10 mouse cellular contexts compared by ENCODE assay signal in genomic region chr12:79742211-79742610, GRCm38 (mm10).
A peak's percentile ranks its signal among the peaks of the same experiment; 100 is the strongest.
DNase-seq lines count a peak whose midpoint lies in the region; ATAC-seq and TF ChIP-seq lines count a peak whose summit lies in the region.
"Had no signal": no experiment of that assay in that cellular context is flagged by ENCODE, and none has a peak within 500 bp of the region (broad histone marks: within the 10 kb centered on the region; RNA-seq: fewer than 3 reads in every experiment).

No protein-coding gene starts in this region.

- no peaks in the 10 kb centered on the region; the same call in 1 of the 2 replicates for H3K4me1 ChIP-seq in liver, postnatal 0 days (ENCODE audit: insufficient read depth)
- H3K4me1 ChIP-seq in liver, embryonic 12.5 days, result peaks cover 11% of the 10 kb centered on the region; the same call in 1 of the 2 replicates
- H3K4me1 ChIP-seq in forebrain, embryonic 13.5 days, result peaks cover 22% of the 10 kb centered on the region

- TF ChIP-seq CTCF in liver, postnatal 0 days (IDR thresholded peaks at IDR 0.05; ENCODE audit: low read depth), result no peak

- no peak overlapping the region for H3K4me2 ChIP-seq in liver, postnatal 0 days (ENCODE audit: low read depth, low read length)
- H3K4me2 ChIP-seq in liver, embryonic 12.5 days, result no peak overlapping the region
- no peak overlapping the region for H3K4me2 ChIP-seq in forebrain, embryonic 13.5 days

- no peaks in the 10 kb centered on the region for H3K36me3 ChIP-seq in liver, postnatal 0 days (replicated peaks; ENCODE audit: insufficient read depth, low read length)
- H3K36me3 ChIP-seq in liver, embryonic 12.5 days, result no peaks in the 10 kb centered on the region
- H3K36me3 ChIP-seq in forebrain, embryonic 13.5 days (ENCODE audit: poor library complexity, severe bottlenecking), result no peaks in the 10 kb centered on the region

- H3K27ac ChIP-seq in liver, postnatal 0 days (ENCODE audit: low read depth), result no peak overlapping the region
- no peak overlapping the region; the same call in 1 of the 2 replicates for H3K27ac ChIP-seq in liver, embryonic 12.5 days
- H3K27ac ChIP-seq in forebrain, embryonic 13.5 days, result no peak overlapping the region
- H3K27ac ChIP-seq: liver, embryonic 14.5 days had no signal

- H3K9me3 ChIP-seq in liver, postnatal 0 days (ENCODE audit: low read length), result no peaks in the 10 kb centered on the region
- no peaks in the 10 kb centered on the region for H3K9me3 ChIP-seq in liver, embryonic 12.5 days (replicated peaks)
- H3K9me3 ChIP-seq in forebrain, embryonic 13.5 days (replicated peaks), result no peaks in the 10 kb centered on the region

- no peak for TF ChIP-seq EP300 in liver, postnatal 0 days (IDR thresholded peaks at IDR 0.05; ENCODE audit: low read depth)

- no peaks in the 10 kb centered on the region for H3K27me3 ChIP-seq in liver, postnatal 0 days (ENCODE audit: insufficient read depth, low read length)
- H3K27me3 ChIP-seq in liver, embryonic 12.5 days (replicated peaks), result no peaks in the 10 kb centered on the region
- no peaks in the 10 kb centered on the region for H3K27me3 ChIP-seq in forebrain, embryonic 13.5 days

- DNase-seq in gastrocnemius, postnatal 10 days, result peak; percentile 36
- DNase-seq in gastrocnemius, postnatal 4 days (ENCODE audit: low spot score in 2 of 2), result no peak
- DNase-seq in liver, postnatal 0 days, result no peak
- DNase-seq in retina, postnatal 7 days (ENCODE audit: low read depth, low spot score), result peak; percentile 70
- no peak for DNase-seq in heart, postnatal 25 days (ENCODE audit: low spot score)
- no peak for DNase-seq in urinary bladder, postnatal 14 days (ENCODE audit: low spot score)
- DNase-seq: cerebellum, adult 18-20 months had no signal

- WGBS in liver, postnatal 0 days (ENCODE audit: insufficient replicate concordance), result 50% methylated on average over 7 of the region's 7 CpGs
- WGBS in liver, embryonic 12.5 days (ENCODE audit: insufficient replicate concordance), result 54% methylated on average over 7 of the region's 7 CpGs
- WGBS in forebrain, embryonic 13.5 days, result 34% methylated on average over 7 of the region's 7 CpGs

- no peak overlapping the region for H3K4me3 ChIP-seq in liver, postnatal 0 days (ENCODE audit: low read depth, low read length)
- H3K4me3 ChIP-seq in liver, embryonic 12.5 days, result no peak overlapping the region
- no peak overlapping the region for H3K4me3 ChIP-seq in forebrain, embryonic 13.5 days

- peak; percentile 36; the same call in 1 of the 2 replicates for ATAC-seq in liver, postnatal 0 days
- ATAC-seq in liver, embryonic 12.5 days, result no peak
- peak; percentile 73 for ATAC-seq in forebrain, embryonic 13.5 days

- H3K9ac ChIP-seq in liver, postnatal 0 days (replicated peaks), result no peak overlapping the region
- no peak overlapping the region for H3K9ac ChIP-seq in liver, embryonic 12.5 days
- H3K9ac ChIP-seq in forebrain, embryonic 13.5 days, result no peak overlapping the region
- H3K9ac ChIP-seq: liver, embryonic 14.5 days had no signal

- intact Hi-C loops in heart, postnatal 25 days (cut with DNase I), result loop anchor here (5.0 kb wide), 1 partner anchor 370 kb away; the partner anchor contains the start of gene Zfp36l1

Comparison
In these comparisons a context has a peak if more than half of its experiments do, and no peak if none do; other contexts are left out.
1. DNase-seq: peak in gastrocnemius, postnatal 10 days (single experiment) and retina, postnatal 7 days (single experiment); none in gastrocnemius, postnatal 4 days (0 of 2), liver, postnatal 0 days (single experiment), heart, postnatal 25 days (single experiment) and urinary bladder, postnatal 14 days (single experiment).